ENCODE assay signal across 7 mouse cellular contexts in the genomic region with DNA sequence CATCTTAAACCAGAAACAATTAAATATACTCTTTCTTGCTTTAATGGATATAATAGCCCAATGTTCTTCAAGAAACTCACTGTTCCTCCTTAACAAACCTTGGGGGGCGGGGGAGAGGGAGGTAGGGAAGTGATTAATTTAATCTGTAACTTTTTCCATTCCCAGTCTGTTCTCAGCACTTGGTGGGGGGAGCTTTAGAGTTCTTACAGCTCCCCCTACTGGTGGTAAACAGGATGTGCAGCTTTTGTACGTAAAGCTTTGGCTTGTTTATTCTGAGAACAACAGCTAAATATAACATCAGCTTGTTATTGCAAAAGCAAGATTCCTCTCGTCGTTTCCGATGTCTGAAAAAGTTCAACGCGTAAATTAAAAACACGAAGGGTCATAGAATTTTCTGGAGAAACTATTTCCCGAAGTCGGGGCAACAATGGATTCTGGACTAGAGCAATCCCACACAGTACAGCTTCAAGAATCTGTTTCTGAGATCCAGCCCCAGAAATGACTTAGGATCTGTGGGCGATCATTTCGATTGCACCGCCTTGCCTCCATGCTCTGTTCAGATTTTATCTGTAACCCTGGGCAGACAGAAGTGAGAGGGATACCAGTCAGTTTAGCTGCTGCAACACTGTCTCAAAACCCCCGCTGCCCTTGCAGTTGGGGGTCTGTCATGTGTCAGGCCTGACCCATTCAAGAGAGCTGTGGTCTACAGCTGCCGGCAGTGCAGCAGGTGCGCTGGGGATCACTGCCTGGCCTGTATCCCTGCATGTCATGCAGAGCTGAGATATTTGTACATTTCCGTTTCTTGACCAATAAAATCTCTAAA.
DNase-seq lines count a peak whose midpoint lies in the region; ATAC-seq and TF ChIP-seq lines count a peak whose summit lies in the region.

No protein-coding gene starts in this region.

- no peaks in the 10 kb centered on the region for H3K9me3 ChIP-seq in forebrain, postnatal 0 days (ENCODE audit: low read length)
- no peaks in the 10 kb centered on the region for H3K9me3 ChIP-seq in hindbrain, embryonic 10.5 days

- peak overlapping the region; percentile 29 for H3K4me2 ChIP-seq in forebrain, postnatal 0 days (ENCODE audit: low read depth)

- H3K4me3 ChIP-seq in brown adipose tissue, adult 24 weeks (ENCODE audit: insufficient read depth, low read depth, low read length) = no peak overlapping the region
- H3K4me3 ChIP-seq in forebrain, postnatal 0 days (ENCODE audit: low read depth, low read length) = no peak overlapping the region
- no peak overlapping the region for H3K4me3 ChIP-seq in hindbrain, embryonic 10.5 days
- peak overlapping the region; percentile 37 for H3K4me3 ChIP-seq in layer of hippocampus, adult 2 months

- WGBS in forebrain, postnatal 0 days = 21% methylated on average over 17 of the region's 17 CpGs
- 22% methylated on average over 17 of the region's 17 CpGs for WGBS in hindbrain, embryonic 10.5 days

- peak; percentile 48 for DNase-seq in NIH3T3 (ENCODE audit: low read depth)
- DNase-seq in forebrain, postnatal 0 days = peak; percentile 83
- peak; percentile 37 for DNase-seq in hindbrain, embryonic 10.5 days (ENCODE audit: low spot score)
- DNase-seq in layer of hippocampus, adult 2 months (ENCODE audit: low spot score in 2 of 2) = peak; percentile 34 to 42
- DNase-seq in lung, postnatal 25 days (ENCODE audit: low spot score) = peak; percentile 53
- peak; percentile 13 for DNase-seq in right cerebral cortex, postnatal 14 days

- peak overlapping the region; percentile 49; the same call in 1 of the 2 replicates for H3K27ac ChIP-seq in brown adipose tissue, adult 24 weeks (replicated peaks; ENCODE audit: low read depth, low read length)
- H3K27ac ChIP-seq in forebrain, postnatal 0 days (ENCODE audit: low read depth, low read length) = no peak overlapping the region
- H3K27ac ChIP-seq in hindbrain, embryonic 10.5 days = peak overlapping the region; percentile 81
- H3K27ac ChIP-seq in layer of hippocampus, adult 2 months = no peak overlapping the region

- H3K4me1 ChIP-seq in brown adipose tissue, adult 24 weeks (ENCODE audit: control insufficient read depth, insufficient read depth, insufficient read length, low read length) = no peaks in the 10 kb centered on the region
- H3K4me1 ChIP-seq in forebrain, postnatal 0 days (ENCODE audit: insufficient read depth) = no peaks in the 10 kb centered on the region
- H3K4me1 ChIP-seq in hindbrain, embryonic 10.5 days (replicated peaks) = peaks cover 33% of the 10 kb centered on the region

- peak; percentile 87 for TF ChIP-seq CTCF in forebrain, postnatal 0 days (IDR thresholded peaks at IDR 0.05; ENCODE audit: low read depth)
- peak; percentile 99 for TF ChIP-seq CTCF in layer of hippocampus, adult 2 months (conservative IDR thresholded peaks at IDR 0.05)

- no peak overlapping the region for H3K9ac ChIP-seq in forebrain, postnatal 0 days

- peaks cover 5% of the 10 kb centered on the region; the same call in 1 of the 2 replicates for H3K27me3 ChIP-seq in forebrain, postnatal 0 days (ENCODE audit: insufficient read depth, low read length)
- H3K27me3 ChIP-seq in hindbrain, embryonic 10.5 days (ENCODE audit: insufficient read depth, poor library complexity, severe bottlenecking) = peaks cover 7% of the 10 kb centered on the region; the same call in 1 of the 2 replicates

- no peaks in the 10 kb centered on the region for H3K36me3 ChIP-seq in forebrain, postnatal 0 days (ENCODE audit: insufficient read depth)
- no peaks in the 10 kb centered on the region for H3K36me3 ChIP-seq in hindbrain, embryonic 10.5 days

- ATAC-seq in forebrain, postnatal 0 days = peak; percentile 79

Comparison
In these comparisons a context has a peak if more than half of its experiments do, and no peak if none do; other contexts are left out.
1. DNase-seq: peak in every context shown above with its lines; median percentile 83 in forebrain, postnatal 0 days; 53 in lung, postnatal 25 days; 48 in NIH3T3; 38 in layer of hippocampus, adult 2 months; 37 in hindbrain, embryonic 10.5 days; 13 in right cerebral cortex, postnatal 14 days.
2. H3K27ac ChIP-seq: peak in brown adipose tissue, adult 24 weeks (single experiment) and hindbrain, embryonic 10.5 days (single experiment); none in forebrain, postnatal 0 days (single experiment) and layer of hippocampus, adult 2 months (single experiment).